Mouse (Mus musculus) forebrain, embryonic 14.5 days (tissue): ENCODE results near the gene Ankrd42. TPM values are rescaled to one million over a fixed set of nuclear protein-coding genes. Genes with fewer than 3 reads are reported as not detected.
A peak's percentile ranks its signal among the peaks of the same experiment; 100 is the strongest.

Experiments used
- ATAC-seq: fragments of 200-750 bp; cut with Nextera tagmentation; 2 replicates; pipeline ENCODE4 v1.8.0; 2017; ENCODE audit warnings: mild to moderate bottlenecking, moderate library complexity
- DNase-seq: peaks from one replicate; pipeline ENCODE4 v3.0.0-alpha.2; 2015; ENCODE audit warnings: low spot score
- H3K27ac ChIP-seq: fragments of 300-500 bp; sonication (generic); 2 replicates; pipeline ENCODE4 v1.5.1; 2014; ENCODE audit warnings: low read depth, mild to moderate bottlenecking, control low read depth, low read length, moderate library complexity
- H3K27me3 ChIP-seq: fragments of 300-500 bp; sonication (generic); replicated peaks from 2 replicates; pipeline ENCODE4 v1.6.1; 2014; ENCODE audit warnings: low read length, control low read depth, mixed read lengths; ENCODE audit not compliant: control insufficient read depth, insufficient read depth
- H3K36me3 ChIP-seq: fragments of 300-500 bp; sonication (generic); 2 replicates; pipeline ENCODE4 v1.6.1; 2014; ENCODE audit warnings: low read length, control low read depth; ENCODE audit not compliant: control insufficient read depth, insufficient read depth
- H3K4me1 ChIP-seq: fragments of 300-500 bp; sonication (generic); 2 replicates; pipeline ENCODE4 v1.6.1; 2014; ENCODE audit warnings: antibody characterized with exemption, low read length, control low read depth; ENCODE audit not compliant: control insufficient read depth, insufficient read depth
- H3K4me2 ChIP-seq: fragments of 300-500 bp; sonication (generic); 2 replicates; pipeline ENCODE4 v1.6.1; 2014; ENCODE audit warnings: mild to moderate bottlenecking, control low read depth, low read length
- H3K4me3 ChIP-seq: fragments of 300-500 bp; sonication (generic); 2 replicates; pipeline ENCODE4 v1.5.1; 2014; ENCODE audit warnings: low read depth, low read length, control low read depth
- H3K9ac ChIP-seq: fragments of 300-500 bp; sonication (generic); 2 replicates; pipeline ENCODE4 v1.6.1; 2014; ENCODE audit warnings: mild to moderate bottlenecking, low read length, control low read depth, moderate library complexity
- H3K9me3 ChIP-seq: fragments of 300-500 bp; sonication (generic); replicated peaks from 2 replicates; pipeline ENCODE4 v1.6.1; 2016; ENCODE audit warnings: low read length, control low read depth, mixed read lengths; ENCODE audit not compliant: control insufficient read depth
- WGBS: fragments of 180-500 bp; shearing (Covaris S2); extraction: QIAGEN DNeasy Blood & Tissue Kit; methylation state at CpG from one replicate; pipeline ENCODE4 v1.1.7; 2014; 5-methylcytosine and 5-hydroxymethylcytosine counted together
- polyA plus RNA-seq: library from polyadenylated mRNA; unstranded; fragments of >200 nt; fragmentation: Nextera tagmentation; extraction: Ambion mirVana; gene quantifications from 2 replicates; pipeline ENCODE4 v1.2.1, GENCODE M21; 2014

Gene Ankrd42
- polyA plus RNA-seq, 1 experiment from 2014 or later: 10.2 TPM

DNA sequence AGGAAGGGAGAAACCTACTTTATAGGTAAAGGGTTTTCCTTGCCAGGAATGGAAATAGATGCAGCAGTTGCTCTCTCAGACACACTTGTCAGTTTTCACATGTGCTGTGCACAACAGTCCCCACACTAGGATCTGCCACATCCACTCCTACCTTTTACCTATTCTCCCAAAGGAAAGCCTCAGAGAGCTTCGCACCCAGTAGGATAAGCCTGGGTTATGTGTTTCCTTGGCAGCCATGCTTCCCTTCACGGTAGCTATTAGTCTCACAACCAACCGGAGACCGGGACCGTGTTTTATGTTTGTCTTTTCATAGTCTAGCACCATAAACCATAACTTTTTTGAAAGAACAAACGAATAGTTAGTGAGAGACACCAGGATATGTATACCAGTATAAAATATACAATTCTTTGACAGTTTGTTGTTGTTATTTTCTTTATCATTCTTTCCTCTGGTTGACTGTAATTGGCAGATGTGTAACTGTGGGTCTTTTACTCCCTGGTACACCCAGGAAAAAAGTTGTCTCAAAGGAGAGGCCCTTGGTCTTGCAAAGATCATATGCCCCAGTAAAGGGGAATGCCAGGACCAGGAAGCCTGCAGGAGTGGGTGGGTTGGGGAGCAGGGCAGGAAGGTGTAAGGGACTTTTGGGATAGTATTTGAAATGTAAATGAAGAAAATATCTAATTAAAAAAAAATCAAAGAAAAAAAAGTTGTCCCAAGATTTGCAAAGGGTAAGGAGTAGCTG is 86.5 kb downstream of the Ankrd42 start:
- Histone ChIP-seq H3K36me3 (no peaks in the 10 kb centered on the region), H3K4me2 (no peak overlapping the region), H3K4me3 (no peak overlapping the region), H3K27me3 (no peaks in the 10 kb centered on the region), H3K9me3 (no peaks in the 10 kb centered on the region), H3K27ac (no peak overlapping the region), H3K9ac (no peak overlapping the region), H3K4me1 (no peaks in the 10 kb centered on the region)
- DNase-seq: no peak
- ATAC-seq: peak; percentile 58; the same call in 1 of the 2 replicates
- WGBS: 87% methylated on average over 6 of the region's 6 CpGs

DNA sequence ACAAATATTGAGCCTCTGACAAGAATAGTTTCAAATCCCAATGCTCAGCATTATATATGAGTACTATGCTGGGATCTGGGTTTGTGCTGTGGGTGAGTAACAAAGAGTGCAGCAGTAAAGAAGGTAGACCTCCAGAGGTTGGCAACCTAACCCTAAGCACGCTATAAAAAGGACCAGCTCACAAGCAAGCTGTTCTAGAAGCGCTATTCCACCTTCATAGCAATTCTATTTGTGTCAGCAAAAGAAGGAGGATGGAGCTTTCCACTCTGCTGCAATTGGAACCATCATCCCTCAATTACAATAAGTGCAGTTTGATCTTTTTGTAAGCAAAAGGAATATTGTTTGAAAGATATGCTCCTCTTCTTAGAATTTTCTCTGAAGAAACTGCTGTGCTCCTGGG is 90.2 kb downstream of the Ankrd42 start:
- Histone ChIP-seq H3K4me3 (no peak overlapping the region), H3K36me3 (no peaks in the 10 kb centered on the region), H3K9ac (no peak overlapping the region), H3K4me2 (no peak overlapping the region), H3K9me3 (no peaks in the 10 kb centered on the region), H3K27ac (no peak overlapping the region), H3K4me1 (no peaks in the 10 kb centered on the region), H3K27me3 (no peaks in the 10 kb centered on the region)
- no peak for ATAC-seq
- no peak for DNase-seq
- WGBS: 84% methylated on average over 2 of the region's 2 CpGs

DNA sequence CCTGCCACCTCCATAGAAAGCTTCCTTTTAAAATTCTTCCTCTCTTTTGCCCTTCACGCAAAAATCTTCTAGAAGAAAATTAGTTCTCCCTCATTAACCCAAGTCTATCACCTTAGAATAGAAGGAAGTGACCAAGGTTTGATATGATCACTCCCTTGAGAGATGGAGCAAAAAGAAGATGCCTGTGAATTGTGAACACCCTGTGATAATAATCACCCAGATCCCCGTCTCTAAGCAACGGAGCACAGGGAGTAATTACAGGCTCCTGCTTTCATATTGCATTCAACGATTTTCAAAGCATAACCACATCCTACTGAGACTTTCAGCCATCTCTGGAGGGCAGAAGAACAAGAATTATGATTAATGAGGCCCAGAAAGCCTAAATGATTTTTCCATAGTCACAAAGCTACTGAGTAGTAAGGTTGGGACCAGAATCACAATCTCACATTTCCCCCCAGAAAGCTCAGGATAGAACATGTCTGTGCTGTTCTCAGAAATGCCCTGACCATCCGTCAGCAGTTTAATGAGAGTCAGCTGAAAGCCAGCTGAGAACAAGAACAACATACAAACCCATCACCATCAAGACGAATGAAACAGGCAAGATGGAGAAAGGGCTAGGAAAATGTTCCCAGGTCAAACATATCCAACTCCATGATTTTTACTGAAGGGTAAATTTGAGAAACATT is 104.4 kb downstream of the Ankrd42 start:
- H3K36me3 ChIP-seq: no peaks in the 10 kb centered on the region
- H3K4me2 ChIP-seq: no peak overlapping the region
- no peaks in the 10 kb centered on the region for H3K27me3 ChIP-seq
- WGBS: 40% methylated on average over 6 of the region's 6 CpGs
- H3K27ac ChIP-seq: peak overlapping the region; percentile 63
- ATAC-seq: peak; percentile 89
- H3K4me3 ChIP-seq: no peak overlapping the region
- no peaks in the 10 kb centered on the region for H3K9me3 ChIP-seq
- DNase-seq: peak; percentile 84
- no peak overlapping the region for H3K9ac ChIP-seq
- no peaks in the 10 kb centered on the region for H3K4me1 ChIP-seq

Other genes starting within 250 kb of the Ankrd42 start
- 68.3 and 71.8 TPM in 2 replicates for gene Ccdc90b, start 76.0 kb downstream of the Ankrd42 start, polyA plus RNA-seq
- 17.6 and 18.4 TPM in 2 replicates for gene Pcf11, start 32.8 kb upstream of the Ankrd42 start, polyA plus RNA-seq
- gene Rab30, start 104.5 kb upstream of the Ankrd42 start, polyA plus RNA-seq: 25.9 and 27.5 TPM in 2 replicates
- 9.5 and 10.9 TPM in 2 replicates for gene Ddias, start 237.1 kb upstream of the Ankrd42 start, polyA plus RNA-seq
- gene Prcp, start 237.3 kb upstream of the Ankrd42 start, polyA plus RNA-seq: 14.5 and 17.0 TPM in 2 replicates